Mouse (Mus musculus) liver, adult 2 months (tissue): ENCODE results near the gene Iqgap2. TPM values are rescaled to one million over a fixed set of nuclear protein-coding genes. Genes with fewer than 3 reads are reported as not detected.

ENCODE experiments used
- DNase-seq: peaks from one replicate; pipeline ENCODE4 v3.0.0-alpha.2; 2011; ENCODE audit warnings: low read depth, low spot score; ENCODE audit errors: extremely low read depth
- H3K27ac ChIP-seq: fragments of 200-500 bp; replicated peaks from 2 replicates; pipeline ENCODE4 v1.5.1; 2012; ENCODE audit warnings: low read depth, mild to moderate bottlenecking, control low read depth, inconsistent platforms, low read length; ENCODE audit not compliant: insufficient read depth
- H3K27me3 ChIP-seq: fragments of 200-500 bp; 2 replicates; pipeline ENCODE4 v1.6.1; 2012; ENCODE audit warnings: mild to moderate bottlenecking, moderate library complexity, low read length, inconsistent platforms; ENCODE audit not compliant: control insufficient read depth, insufficient read depth
- H3K36me3 ChIP-seq: fragments of 200-500 bp; 2 replicates; pipeline ENCODE4 v1.6.1; 2012; ENCODE audit warnings: low read length, inconsistent platforms; ENCODE audit not compliant: control insufficient read depth, insufficient read depth
- H3K4me1 ChIP-seq: fragments of 200-500 bp; 2 replicates; pipeline ENCODE4 v1.6.1; 2011; ENCODE audit warnings: low read length; ENCODE audit not compliant: control insufficient read depth, insufficient read depth
- H3K4me3 ChIP-seq: fragments of 200-500 bp; 2 replicates; pipeline ENCODE4 v1.5.1; 2011; ENCODE audit warnings: low read depth, mild to moderate bottlenecking, control low read depth, low read length, moderate library complexity; ENCODE audit not compliant: insufficient read depth
- H3K79me2 ChIP-seq: fragments of 200-500 bp; 2 replicates; pipeline ENCODE4 v1.6.1; 2012; ENCODE audit warnings: inconsistent platforms, mild to moderate bottlenecking, low read length, moderate library complexity; ENCODE audit not compliant: control insufficient read depth, insufficient read depth
- H3K9ac ChIP-seq: fragments of 200-500 bp; 2 replicates; pipeline ENCODE4 v1.6.1; 2012; ENCODE audit warnings: low read depth, mild to moderate bottlenecking, control low read depth, inconsistent platforms, low read length
- CTCF ChIP-seq: fragments of 200-500 bp; IDR thresholded peaks from 2 replicates; pipeline ENCODE4 v1.5.1; 2011; ENCODE audit warnings: low read depth, low read length, control low read depth
- POLR2A ChIP-seq: fragments of 200-500 bp; IDR thresholded peaks from 2 replicates; pipeline ENCODE4 v1.6.1; 2011; ENCODE audit warnings: low read length, control low read depth; ENCODE audit not compliant: insufficient read depth; ENCODE audit errors: extremely low read depth
- WGBS: fragments of 180-500 bp; shearing (Covaris S2); methylation state at CpG from one replicate; pipeline ENCODE4 v1.1.7; 2018; 5-methylcytosine and 5-hydroxymethylcytosine counted together
- polyA plus RNA-seq: library from polyadenylated mRNA; depleted of rRNA; stranded (reverse); fragments of >200 nt; gene quantifications from 2 replicates; pipeline ENCODE4 v1.2.3, GENCODE M21; 2012
- total RNA-seq: library from RNA; depleted of rRNA; stranded (reverse); fragments of >200 nt; gene quantifications from 2 replicates; pipeline ENCODE4 v1.2.3, GENCODE M21; 2014

Iqgap2 gene
- total and polyA plus RNA-seq, 2 experiments, result 21.4 to 189 TPM

GRCm38 (mm10) chr13:95618309-95618712 lies 273.4 kb downstream of the Iqgap2 start, which contains the start of gene F2r:
F2r (minus strand) TSS chr13:95618487.
- peak within 1 kb of the TSS; percentile 97 for H3K9ac ChIP-seq
- peak; percentile 48 for DNase-seq
- TF ChIP-seq POLR2A (peak; percentile 67; the same call in 1 of the 2 replicates), CTCF (no peak)
- H3K27me3 ChIP-seq, result no peaks in the 10 kb centered on the region
- H3K4me3 ChIP-seq, result peak within 1 kb of the TSS; percentile 98
- under 1% methylated on average over 42 of the region's 42 CpGs for WGBS
- H3K79me2 ChIP-seq, result peaks cover 5% of the 10 kb centered on the region; the same call in 1 of the 2 replicates
- H3K36me3 ChIP-seq, result no peaks in the 10 kb centered on the region
- H3K4me1 ChIP-seq, result peaks cover 14% of the 10 kb centered on the region; the same call in 1 of the 2 replicates
- peak within 1 kb of the TSS; percentile 84 for H3K27ac ChIP-seq

- Histone ChIP-seq H3K4me1 (peaks cover 14% of the 10 kb centered on the region; the same call in 1 of the 2 replicates), H3K9ac (peak overlapping the region; percentile 97), H3K36me3 (no peaks in the 10 kb centered on the region), H3K79me2 (peaks cover 9% of the 10 kb centered on the region; the same call in 1 of the 2 replicates), H3K27me3 (no peaks in the 10 kb centered on the region), H3K27ac (peak overlapping the region; percentile 84), H3K4me3 (peak overlapping the region; percentile 98)
- TF ChIP-seq CTCF, result no peak
- no peak for TF ChIP-seq POLR2A
- WGBS, result 3% methylated on average over 21 of the region's 21 CpGs
- DNase-seq, result no peak
Measured at GRCm38 (mm10) chr13:95617671-95618171, 274.0 kb downstream of the Iqgap2 start.

GRCm38 (mm10) chr13:95617082-95617670 lies 274.5 kb downstream of the Iqgap2 start:
- H3K27ac ChIP-seq, result 0 out of 2 replicates have a peak overlapping the region, but pooled peaks have one; percentile 3
- no peak for DNase-seq

GRCm38 (mm10) chr13:95616512-95616911 lies 275.2 kb downstream of the Iqgap2 start:
- DNase-seq, result no peak
- WGBS, result 78% methylated on average over 11 of the region's 11 CpGs
- TF ChIP-seq POLR2A (no peak), CTCF (no peak)
- no peaks in the 10 kb centered on the region for H3K36me3 ChIP-seq
- H3K27ac ChIP-seq, result no peak overlapping the region
- H3K27me3 ChIP-seq, result no peaks in the 10 kb centered on the region
- peaks cover 14% of the 10 kb centered on the region; the same call in 1 of the 2 replicates for H3K4me1 ChIP-seq
- H3K79me2 ChIP-seq, result peaks cover 16% of the 10 kb centered on the region; the same call in 1 of the 2 replicates
- peak overlapping the region; percentile 22; the same call in 1 of the 2 replicates for H3K9ac ChIP-seq
- H3K4me3 ChIP-seq, result no peak overlapping the region; the same call in 1 of the 2 replicates

More at GRCm38 (mm10) chr13:95617082-95617670, 274.5 kb downstream of the Iqgap2 start:
- TF ChIP-seq POLR2A (no peak), CTCF (no peak)
- no peaks in the 10 kb centered on the region for H3K36me3 ChIP-seq
- WGBS, result 24% methylated on average over 17 of the region's 17 CpGs
- peaks cover 11% of the 10 kb centered on the region; the same call in 1 of the 2 replicates for H3K79me2 ChIP-seq
- H3K4me1 ChIP-seq, result peaks cover 14% of the 10 kb centered on the region; the same call in 1 of the 2 replicates
- peak overlapping the region; percentile 98 for H3K4me3 ChIP-seq
- no peaks in the 10 kb centered on the region for H3K27me3 ChIP-seq
- peak overlapping the region; percentile 1; the same call in 1 of the 2 replicates for H3K9ac ChIP-seq

- H3K4me3 ChIP-seq, result no peak overlapping the region
- H3K27me3 ChIP-seq, result no peaks in the 10 kb centered on the region
- WGBS, result 45% methylated on average over 6 of the region's 6 CpGs
- TF ChIP-seq CTCF, result no peak
- TF ChIP-seq POLR2A, result no peak
- peaks cover 19% of the 10 kb centered on the region; the same call in 1 of the 2 replicates for H3K79me2 ChIP-seq
- no peak overlapping the region for H3K9ac ChIP-seq
- DNase-seq, result peak; percentile 56
- H3K27ac ChIP-seq, result no peak overlapping the region
- H3K4me1 ChIP-seq, result peaks cover 22% of the 10 kb centered on the region; the same call in 1 of the 2 replicates
- H3K36me3 ChIP-seq, result no peaks in the 10 kb centered on the region
Measured at GRCm38 (mm10) chr13:95614757-95615156, 277.0 kb downstream of the Iqgap2 start.
